Mouse (Mus musculus): ENCODE data around the gene Ppp2r1b. TPM values are rescaled to one million over a fixed set of nuclear protein-coding genes. Genes with fewer than 3 reads are reported as not detected.
A peak's percentile ranks its signal among the peaks of the same experiment; 100 is the strongest.

The Ppp2r1b gene
- polyA plus RNA-seq, 1 experiment: 13.0 TPM

DNA sequence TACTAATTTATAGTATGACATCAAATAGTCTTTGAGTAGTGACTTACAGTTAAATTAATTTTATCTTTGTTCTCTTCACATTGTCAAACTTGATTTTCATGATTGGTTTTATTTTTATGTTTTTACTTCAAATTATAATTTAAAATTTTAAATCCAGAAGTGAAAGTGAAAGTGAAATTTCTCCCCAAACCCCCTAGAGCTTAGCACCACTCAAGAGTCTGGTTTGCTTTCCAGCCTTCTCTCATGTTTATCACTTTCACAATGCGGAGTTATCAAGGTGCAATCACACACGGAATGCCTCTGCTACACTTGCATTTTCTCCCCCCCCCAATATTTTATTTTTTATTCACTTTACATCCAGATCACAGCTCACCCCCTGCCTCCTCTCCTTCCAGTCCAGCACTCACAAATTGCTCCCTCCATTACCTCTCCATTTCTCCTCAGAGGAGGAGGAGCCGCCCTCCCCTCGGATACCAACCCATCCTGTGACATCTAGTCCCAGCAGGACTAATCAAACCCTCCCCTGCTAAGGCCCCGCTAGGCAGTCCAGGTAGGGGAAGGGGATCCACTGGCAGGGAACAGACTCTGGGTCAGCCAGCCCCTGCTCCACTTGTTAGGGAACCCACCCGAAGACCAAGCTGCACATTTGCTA, 59.2 kb downstream of the Ppp2r1b start:
- Histone ChIP-seq H3K4me3 (ENCODE audit: insufficient read depth, low read depth, low read length) (no peak overlapping the region), H3K27me3 (replicated peaks; ENCODE audit: control insufficient read depth, insufficient read depth, low read length) (no peaks in the 10 kb centered on the region), H3K27ac (ENCODE audit: insufficient read depth, low read depth, low read length) (no peak overlapping the region), H3K36me3 (ENCODE audit: control insufficient read depth, insufficient read depth, low read length) (no peaks in the 10 kb centered on the region; the same call in 1 of the 2 replicates), H3K4me1 (ENCODE audit: control insufficient read depth, insufficient read depth, low read length) (0 out of 2 replicates have a peak, but pooled peaks cover 4% of the 10 kb centered on the region)
- no peak for TF ChIP-seq CTCF (conservative IDR thresholded peaks at IDR 0.05; ENCODE audit: insufficient read depth, insufficient read length, low read depth, low read length)
- TF ChIP-seq POLR2A (IDR thresholded peaks at IDR 0.05; ENCODE audit: low read depth, low read length): no peak
- 81% methylated on average over 6 of the region's 6 CpGs for WGBS
- DNase-seq: no peak

DNA sequence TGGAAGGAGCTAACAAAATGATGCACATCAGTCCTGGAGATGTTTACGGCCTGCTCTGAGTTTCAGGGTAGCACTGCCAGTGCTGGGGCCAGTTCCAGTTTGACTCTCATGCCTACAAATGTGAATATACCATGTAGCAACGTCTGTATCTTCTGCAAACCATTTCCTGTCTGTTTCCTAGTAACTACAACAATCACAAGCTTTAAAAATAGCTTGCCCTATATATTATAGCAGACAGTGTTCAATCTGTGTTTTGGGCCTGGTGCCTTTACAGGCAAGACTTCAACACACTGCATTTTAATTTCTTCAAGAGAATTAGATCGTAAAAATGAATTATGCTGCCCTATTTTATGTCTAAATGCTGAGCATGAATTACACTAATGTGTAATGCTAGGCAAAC, 60.2 kb downstream of the Ppp2r1b start:
- H3K36me3 ChIP-seq (ENCODE audit: control insufficient read depth, insufficient read depth, low read length): peaks cover 2% of the 10 kb centered on the region; the same call in 1 of the 2 replicates
- no peak overlapping the region for H3K27ac ChIP-seq (ENCODE audit: insufficient read depth, low read depth, low read length)
- H3K4me1 ChIP-seq (ENCODE audit: control insufficient read depth, insufficient read depth, low read length): 0 out of 2 replicates have a peak, but pooled peaks cover 4% of the 10 kb centered on the region
- H3K4me3 ChIP-seq (ENCODE audit: insufficient read depth, low read depth, low read length): no peak overlapping the region
- DNase-seq: no peak
- TF ChIP-seq POLR2A (IDR thresholded peaks at IDR 0.05; ENCODE audit: low read depth, low read length): no peak
- TF ChIP-seq CTCF (conservative IDR thresholded peaks at IDR 0.05; ENCODE audit: insufficient read depth, insufficient read length, low read depth, low read length): no peak
- WGBS: 73% methylated on average over 3 of the region's 3 CpGs
- no peaks in the 10 kb centered on the region for H3K27me3 ChIP-seq (replicated peaks; ENCODE audit: control insufficient read depth, insufficient read depth, low read length)

DNA sequence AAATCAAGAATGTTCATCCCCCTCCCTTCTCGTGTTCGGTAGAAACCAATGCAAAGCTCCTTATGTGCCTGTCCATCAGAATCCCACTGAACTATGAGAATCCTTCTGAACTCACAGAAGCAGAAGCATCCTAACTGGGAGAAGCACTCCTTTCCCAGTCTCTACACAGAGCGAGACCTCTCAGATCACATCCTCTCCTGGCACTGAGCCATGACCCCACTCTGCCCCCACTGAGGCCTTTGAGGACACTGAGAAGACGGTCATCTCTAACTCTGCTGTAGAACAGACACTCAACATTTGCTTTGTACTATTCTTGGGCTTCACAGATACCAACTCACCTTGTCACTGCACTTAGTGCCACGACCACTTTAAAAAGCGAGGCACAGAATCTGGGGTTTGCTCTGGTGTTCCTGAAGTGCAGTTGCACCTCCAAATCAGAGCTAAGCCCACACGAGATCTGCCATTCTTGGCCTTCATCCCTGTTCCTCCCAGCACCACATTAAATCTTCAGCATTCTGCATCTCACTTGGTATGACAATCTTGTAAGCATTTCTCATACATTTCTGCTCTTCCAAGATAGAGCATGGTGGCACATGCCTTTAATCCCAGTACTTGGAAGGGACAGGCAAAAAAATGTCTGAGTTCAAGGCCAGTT, 66.9 kb downstream of the Ppp2r1b start:
- Histone ChIP-seq H3K27me3 (replicated peaks; ENCODE audit: control insufficient read depth, insufficient read depth, low read length) (no peaks in the 10 kb centered on the region), H3K4me1 (ENCODE audit: control insufficient read depth, insufficient read depth, low read length) (no peaks in the 10 kb centered on the region), H3K36me3 (ENCODE audit: control insufficient read depth, insufficient read depth, low read length) (peaks cover 4% of the 10 kb centered on the region), H3K4me3 (ENCODE audit: insufficient read depth, low read depth, low read length) (no peak overlapping the region), H3K27ac (ENCODE audit: insufficient read depth, low read depth, low read length) (no peak overlapping the region)
- no peak for TF ChIP-seq CTCF (conservative IDR thresholded peaks at IDR 0.05; ENCODE audit: insufficient read depth, insufficient read length, low read depth, low read length)
- no peak for TF ChIP-seq POLR2A (IDR thresholded peaks at IDR 0.05; ENCODE audit: low read depth, low read length)
- WGBS: 82% methylated on average over 7 of the region's 7 CpGs
- DNase-seq: peak; percentile 12

DNA sequence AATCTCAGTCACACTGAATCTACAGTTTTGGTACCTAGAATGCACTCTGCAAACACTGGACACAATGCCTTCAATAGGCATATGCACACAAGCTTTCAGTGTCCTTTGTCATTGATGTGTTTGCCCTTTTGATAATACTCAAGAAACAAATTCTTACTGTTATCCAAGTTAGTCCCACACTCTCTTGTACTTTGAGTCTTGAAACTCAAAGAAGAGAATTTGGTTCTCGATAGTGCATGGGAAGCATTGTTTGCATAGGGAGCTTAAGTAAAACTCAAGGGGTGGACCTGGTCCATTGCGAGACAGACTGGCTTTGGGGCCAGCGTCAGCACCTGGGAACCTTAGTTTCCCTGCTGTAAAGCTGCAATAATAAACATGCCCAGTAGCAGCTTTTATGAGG, 73.0 kb downstream of the Ppp2r1b start:
- Histone ChIP-seq H3K36me3 (ENCODE audit: control insufficient read depth, insufficient read depth, low read length) (no peaks in the 10 kb centered on the region; the same call in 1 of the 2 replicates), H3K27me3 (replicated peaks; ENCODE audit: control insufficient read depth, insufficient read depth, low read length) (no peaks in the 10 kb centered on the region), H3K4me3 (ENCODE audit: insufficient read depth, low read depth, low read length) (no peak overlapping the region), H3K4me1 (ENCODE audit: control insufficient read depth, insufficient read depth, low read length) (no peaks in the 10 kb centered on the region), H3K27ac (ENCODE audit: insufficient read depth, low read depth, low read length) (no peak overlapping the region)
- WGBS: 81% methylated on average over 3 of the region's 3 CpGs
- DNase-seq: no peak
- TF ChIP-seq CTCF (conservative IDR thresholded peaks at IDR 0.05; ENCODE audit: insufficient read depth, insufficient read length, low read depth, low read length): no peak
- TF ChIP-seq POLR2A (IDR thresholded peaks at IDR 0.05; ENCODE audit: low read depth, low read length): no peak

DNA sequence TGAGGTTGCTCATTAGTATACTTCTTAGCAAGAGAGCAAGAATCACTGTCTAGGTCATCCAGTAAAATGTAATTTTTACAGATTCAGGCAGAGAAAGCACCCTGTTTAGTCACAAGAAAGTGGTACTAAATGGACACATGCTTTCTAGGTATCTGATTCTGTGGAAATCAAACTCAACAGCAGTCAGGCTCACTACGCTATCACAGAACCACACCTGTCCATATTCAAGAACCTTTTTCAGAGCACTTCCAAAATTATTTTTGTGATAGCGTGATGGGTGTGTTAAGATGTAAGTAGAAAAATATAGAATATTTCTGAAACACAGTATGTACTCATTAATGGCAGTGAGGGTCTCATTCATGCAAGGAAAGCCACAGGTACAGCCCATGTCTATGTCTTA, 74.5 kb downstream of the Ppp2r1b start:
- H3K4me3 ChIP-seq (ENCODE audit: insufficient read depth, low read depth, low read length): no peak overlapping the region
- TF ChIP-seq CTCF (conservative IDR thresholded peaks at IDR 0.05; ENCODE audit: insufficient read depth, insufficient read length, low read depth, low read length) (no peak), POLR2A (IDR thresholded peaks at IDR 0.05; ENCODE audit: low read depth, low read length) (no peak)
- no peak for DNase-seq
- no peaks in the 10 kb centered on the region; the same call in 1 of the 2 replicates for H3K36me3 ChIP-seq (ENCODE audit: control insufficient read depth, insufficient read depth, low read length)
- H3K4me1 ChIP-seq (ENCODE audit: control insufficient read depth, insufficient read depth, low read length): no peaks in the 10 kb centered on the region
- H3K27ac ChIP-seq (ENCODE audit: insufficient read depth, low read depth, low read length): no peak overlapping the region
- WGBS: 98% methylated on average over 2 of the region's 2 CpGs
- H3K27me3 ChIP-seq (replicated peaks; ENCODE audit: control insufficient read depth, insufficient read depth, low read length): no peaks in the 10 kb centered on the region

DNA sequence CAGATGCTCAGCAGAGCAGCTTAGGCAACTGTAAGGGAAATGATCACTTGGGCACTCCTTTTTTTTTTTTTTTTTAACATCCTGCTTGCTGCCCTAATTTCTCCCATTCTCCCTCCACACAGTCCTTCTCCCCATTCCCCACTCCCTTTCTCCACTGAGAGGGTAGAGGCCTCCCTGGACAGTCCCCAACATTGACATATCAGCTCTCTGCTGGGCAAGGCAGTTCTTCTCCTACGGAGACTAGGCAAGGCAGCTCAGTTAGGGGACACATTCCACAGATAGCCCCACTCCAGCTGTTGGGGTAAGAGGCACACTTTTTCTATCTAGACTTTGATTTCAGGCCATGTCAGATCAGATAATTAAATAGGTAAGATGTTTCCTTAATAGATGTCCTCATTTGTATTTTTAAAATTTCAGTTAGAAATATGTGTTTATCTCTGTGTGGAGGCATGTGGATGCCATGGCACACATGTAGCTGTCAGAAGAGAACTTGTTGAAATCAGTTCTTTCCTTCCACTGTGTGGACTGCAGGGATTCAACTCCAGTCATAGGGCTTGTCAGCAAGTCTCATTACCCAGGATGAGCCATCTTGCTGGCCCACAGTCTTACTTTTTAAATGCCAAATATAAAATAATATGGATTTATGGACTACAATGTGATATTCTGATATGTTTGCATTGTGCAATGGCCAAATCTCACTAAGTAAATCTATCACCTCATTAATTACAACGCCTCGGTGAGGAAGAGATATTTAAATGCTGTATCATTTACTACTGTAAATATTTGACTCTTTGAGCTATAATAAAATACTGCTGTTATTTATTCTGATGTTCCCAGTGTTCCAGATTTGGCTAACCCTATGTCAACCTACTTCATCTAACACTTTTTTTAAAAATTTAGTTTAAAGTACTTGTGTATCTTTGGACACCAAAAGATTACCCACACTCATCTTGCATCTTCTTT, 76.1 kb downstream of the Ppp2r1b start:
- no peak for DNase-seq
- Histone ChIP-seq H3K27ac (ENCODE audit: insufficient read depth, low read depth, low read length) (no peak overlapping the region), H3K4me3 (ENCODE audit: insufficient read depth, low read depth, low read length) (no peak overlapping the region), H3K4me1 (ENCODE audit: control insufficient read depth, insufficient read depth, low read length) (no peaks in the 10 kb centered on the region), H3K36me3 (ENCODE audit: control insufficient read depth, insufficient read depth, low read length) (no peaks in the 10 kb centered on the region), H3K27me3 (replicated peaks; ENCODE audit: control insufficient read depth, insufficient read depth, low read length) (no peaks in the 10 kb centered on the region)
- no peak for TF ChIP-seq POLR2A (IDR thresholded peaks at IDR 0.05; ENCODE audit: low read depth, low read length)
- TF ChIP-seq CTCF (conservative IDR thresholded peaks at IDR 0.05; ENCODE audit: insufficient read depth, insufficient read length, low read depth, low read length): no peak
- WGBS: 71% methylated on average over 3 of the region's 3 CpGs
